Mouse (Mus musculus): Measurements from ENCODE around the gene Cnih4.

Cnih4 gene

GRCm38 (mm10) chr1:181211403-181211919 lies 67.0 kb downstream of the Cnih4 start:
- no peak for DNase-seq (ENCODE audit: low spot score)

DNA sequence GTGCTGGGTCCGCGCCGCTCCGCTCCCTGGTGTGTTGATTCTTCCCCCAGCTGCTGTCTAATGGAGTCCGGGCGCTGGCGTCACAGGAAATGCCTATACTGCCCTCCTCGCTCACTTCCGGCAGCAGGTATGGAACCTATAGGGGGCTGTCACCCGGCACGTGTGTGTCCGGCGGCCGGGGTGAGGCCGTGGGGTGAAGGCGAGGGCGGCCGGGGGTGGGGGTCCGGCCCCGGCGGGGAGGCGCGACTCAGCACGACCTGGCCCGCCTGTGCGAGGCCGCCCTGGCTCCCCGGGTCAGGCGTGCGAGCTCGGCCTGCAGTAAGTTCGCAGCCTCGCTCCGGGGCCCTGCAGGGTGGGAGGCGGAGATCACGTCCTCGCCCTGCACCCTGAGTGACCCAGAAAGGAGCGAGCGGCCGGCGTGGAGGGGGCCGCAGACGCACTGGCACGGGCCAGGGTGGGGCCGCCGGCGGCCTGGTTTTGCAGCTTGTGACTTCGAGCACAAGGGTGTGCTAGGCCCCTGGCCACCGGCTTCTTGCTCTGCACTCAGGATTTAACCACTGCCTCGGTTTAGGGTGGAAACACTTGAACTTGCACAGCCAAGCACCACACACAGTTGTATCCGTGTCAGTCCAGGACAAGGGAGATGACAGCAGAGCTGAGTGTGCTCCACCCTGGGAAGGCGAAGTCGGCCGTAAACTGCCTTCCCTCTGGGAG lies 67.6 kb downstream of the Cnih4 start, which contains the start of gene Wdr26:
Wdr26 (minus strand) TSS at position 82 of the 714 bp plus-strand sequence.
- peak; percentile 79 for DNase-seq (ENCODE audit: low spot score)

DNA sequence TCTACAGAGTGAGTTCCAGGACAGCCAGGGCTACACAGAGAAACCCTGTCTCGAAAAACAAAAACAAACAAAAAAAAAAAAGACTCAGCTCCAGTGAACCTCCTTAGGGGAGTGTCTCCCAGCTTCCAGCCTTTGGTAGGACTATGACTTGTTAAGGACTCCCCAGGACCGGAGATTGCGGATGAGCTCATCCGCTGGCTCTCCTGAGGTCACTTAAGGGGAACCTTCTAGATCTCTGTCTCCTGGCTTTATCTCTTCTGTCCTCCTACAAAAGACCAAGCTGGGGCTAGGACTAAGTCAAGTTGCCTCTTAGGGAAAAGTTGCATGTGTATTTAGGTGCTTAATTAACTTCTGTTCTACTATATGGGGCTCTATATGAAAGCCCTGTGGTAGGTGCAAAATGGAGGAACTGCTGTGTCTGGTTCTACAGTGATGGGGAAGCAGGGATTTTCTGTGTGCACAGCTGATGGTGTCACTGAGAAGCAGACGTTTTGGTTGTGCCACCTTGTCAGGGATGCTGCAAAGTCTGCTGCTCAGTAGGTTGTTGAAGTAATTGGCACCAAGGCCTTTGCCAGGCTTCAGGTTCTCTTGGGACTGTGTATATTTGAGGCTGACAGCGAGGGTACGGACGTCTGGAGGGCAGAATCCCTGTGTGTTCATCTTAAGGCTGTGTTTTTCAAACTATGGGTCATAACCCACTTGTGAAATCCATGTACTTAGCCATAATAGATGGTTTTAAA lies 70.0 kb downstream of the Cnih4 start:
- DNase-seq (ENCODE audit: low spot score), result no peak

- DNase-seq (ENCODE audit: low spot score), result no peak
Observed at GRCm38 (mm10) chr1:181216315-181216714, 71.8 kb downstream of the Cnih4 start.
